Mouse (Mus musculus): ENCODE measurements at regions not wholly inside any gene's neighbourhood (a gene's known extent, or its start where the extent isn't known, plus 50 kb on each side); places are given as distances from the start of the nearest gene placed in this dataset.

DNA sequence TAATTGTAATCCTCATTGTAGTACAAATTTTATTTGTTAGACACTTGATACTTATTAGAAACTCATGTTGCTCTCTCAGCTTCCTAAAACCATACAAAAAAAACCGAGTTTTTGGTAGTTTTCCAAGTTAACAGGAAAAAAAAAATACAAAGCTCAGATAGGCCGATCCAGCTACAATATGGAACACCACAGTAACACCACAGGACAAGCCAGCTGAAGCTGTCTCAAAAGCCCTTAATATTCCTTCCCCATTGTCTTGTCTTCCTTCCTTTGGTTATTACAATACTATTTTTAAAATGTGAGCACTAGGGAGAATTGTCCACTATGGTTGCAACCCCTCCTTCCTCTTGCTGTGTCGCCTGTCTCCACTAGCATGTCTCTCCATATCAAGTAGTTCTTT lies 495.7 kb upstream of the Tle4 start:
- no peak for ATAC-seq (ENCODE audit: poor library complexity, severe bottlenecking)

DNA sequence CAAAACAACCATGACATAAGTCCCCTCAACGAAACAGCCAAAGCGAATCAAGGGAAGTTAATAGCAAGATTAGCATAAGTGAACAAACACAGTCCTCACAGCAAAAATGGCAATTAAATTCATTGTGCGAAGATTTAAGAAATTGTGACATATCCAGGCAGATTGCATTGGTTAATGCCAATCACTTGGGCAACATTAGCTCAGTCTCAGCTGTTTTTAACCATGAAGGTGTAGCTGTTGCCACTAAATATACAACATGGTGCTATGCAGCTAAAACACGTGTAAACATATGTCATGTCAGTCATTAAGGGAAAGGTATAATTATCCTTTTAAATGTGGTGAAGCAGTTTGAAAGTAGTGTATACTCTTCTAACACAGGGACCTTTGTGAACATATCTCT lies 482.8 kb upstream of the Tle4 start:
- ATAC-seq (ENCODE audit: poor library complexity, severe bottlenecking) = no peak

DNA sequence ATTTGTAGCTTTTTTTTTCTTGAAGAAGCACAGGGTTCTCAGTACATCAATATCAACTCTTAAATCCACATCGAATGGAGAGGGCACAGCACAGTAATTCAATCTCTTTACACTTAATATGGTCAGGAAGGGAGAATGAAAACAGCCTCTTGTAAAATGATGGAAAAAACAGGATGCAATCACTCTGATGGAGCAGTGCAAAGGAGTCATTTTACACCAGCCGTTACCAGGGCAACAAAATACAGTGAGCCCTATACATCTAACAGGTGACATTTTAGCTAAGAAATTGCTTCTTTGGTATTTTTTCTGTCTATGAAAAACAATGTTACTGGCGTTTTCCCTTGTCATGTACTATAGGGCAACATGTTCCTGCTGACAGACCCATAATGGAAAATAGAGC lies 459.9 kb upstream of the Tle4 start:
- ATAC-seq (ENCODE audit: poor library complexity, severe bottlenecking) = no peak

DNA sequence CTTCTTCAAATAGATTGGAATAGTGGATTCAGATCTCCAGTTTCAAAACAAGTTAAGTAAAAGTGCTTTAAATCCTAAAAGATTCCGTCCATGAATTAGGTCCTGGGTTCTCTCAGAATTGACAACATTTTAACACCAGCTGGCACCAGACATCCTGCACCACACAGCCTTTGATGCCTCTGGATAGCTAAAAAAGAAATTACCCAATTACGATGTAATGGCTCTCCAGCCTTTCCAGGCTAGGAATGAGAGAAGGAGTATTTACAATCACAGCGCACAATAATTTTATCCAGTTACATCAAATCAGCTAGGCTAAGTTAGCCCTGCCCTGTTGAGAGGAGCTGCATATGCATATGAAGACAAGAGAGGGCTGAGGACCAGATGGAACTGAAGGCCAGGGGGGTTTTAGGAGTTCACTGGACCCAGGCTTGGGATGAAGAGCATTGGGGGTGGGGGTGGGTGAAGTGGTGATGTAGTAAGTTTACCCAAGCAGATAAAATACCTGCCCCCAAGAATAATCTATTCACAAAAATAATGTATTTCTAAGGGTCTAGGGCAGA lies 455.8 kb upstream of the Tle4 start:
- ATAC-seq (ENCODE audit: poor library complexity, severe bottlenecking) = no peak

DNA sequence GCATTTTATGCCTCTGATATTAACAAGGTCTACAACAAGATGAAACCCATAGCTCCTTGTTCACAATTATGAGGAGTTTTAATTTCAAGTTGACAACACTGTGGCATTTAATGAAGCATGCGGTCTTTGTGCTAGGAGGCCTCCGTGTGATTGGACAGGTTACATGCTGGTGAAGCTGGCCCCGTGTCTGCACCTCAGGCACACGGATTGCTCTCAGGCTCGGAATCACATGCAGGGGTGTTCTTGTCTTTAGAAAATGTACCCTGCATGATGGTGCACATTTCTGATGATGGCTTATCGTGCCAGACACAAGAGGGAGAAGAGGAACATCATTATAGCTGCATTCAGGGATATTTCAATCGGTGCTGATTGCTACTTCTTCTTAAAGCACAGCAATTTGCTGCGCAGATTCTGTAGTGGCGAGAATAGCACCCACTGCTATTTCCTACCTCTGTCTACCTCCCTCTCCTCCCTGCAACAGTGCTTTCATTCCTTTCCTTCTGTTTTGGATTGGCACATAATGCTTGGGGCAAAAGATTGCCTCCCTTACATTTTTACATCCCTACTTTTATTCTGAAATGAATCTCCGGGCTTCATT lies 454.9 kb upstream of the Tle4 start:
- ATAC-seq (ENCODE audit: poor library complexity, severe bottlenecking) = no peak

DNA sequence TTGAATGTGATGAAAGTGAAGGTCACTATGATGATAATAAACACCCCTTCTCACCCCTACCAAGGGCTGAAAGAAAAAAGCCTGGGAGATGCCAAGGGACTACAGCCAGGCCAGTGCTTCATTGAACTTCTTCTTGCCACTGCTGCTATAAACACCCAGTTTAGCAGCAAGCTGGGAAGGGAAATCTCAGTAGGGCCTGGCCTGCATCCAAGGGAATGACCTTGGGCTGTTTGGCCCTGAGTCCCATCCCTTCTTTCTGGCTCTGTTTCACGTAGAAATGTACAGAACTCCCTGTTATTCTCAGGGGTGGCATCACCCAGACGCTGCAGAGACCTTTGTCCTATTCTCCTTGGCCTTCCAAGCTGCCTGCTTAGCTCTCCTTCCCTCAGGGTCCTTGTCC lies 450.0 kb upstream of the Tle4 start:
- ATAC-seq (ENCODE audit: poor library complexity, severe bottlenecking) = no peak

DNA sequence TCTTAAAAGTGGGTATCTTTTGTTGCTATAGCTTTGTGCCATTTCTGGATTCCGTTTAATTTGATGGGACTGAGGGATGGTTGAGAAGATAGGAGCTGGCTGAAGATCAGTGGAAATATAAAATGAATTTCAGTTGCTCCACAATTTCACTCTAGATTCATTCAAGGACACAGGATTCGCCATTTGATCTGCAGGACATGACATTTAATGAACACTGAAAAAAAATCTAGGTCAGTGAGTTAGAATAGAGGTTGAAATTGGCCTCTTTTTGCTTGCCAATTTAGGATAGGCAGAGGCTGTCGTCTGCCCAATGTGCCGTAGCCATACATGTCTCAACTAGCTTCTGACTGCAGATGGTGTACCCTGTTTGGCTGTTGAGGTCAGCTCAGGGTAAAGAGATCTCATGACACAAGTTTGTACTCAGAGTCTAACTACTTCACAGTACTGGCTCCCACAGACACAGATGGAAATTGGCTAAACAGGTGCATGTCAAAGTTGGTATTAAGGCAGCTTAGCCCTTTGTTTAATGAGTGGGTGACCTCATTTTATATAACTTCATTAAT lies 449.5 kb upstream of the Tle4 start:
- ATAC-seq (ENCODE audit: poor library complexity, severe bottlenecking) = no peak

DNA sequence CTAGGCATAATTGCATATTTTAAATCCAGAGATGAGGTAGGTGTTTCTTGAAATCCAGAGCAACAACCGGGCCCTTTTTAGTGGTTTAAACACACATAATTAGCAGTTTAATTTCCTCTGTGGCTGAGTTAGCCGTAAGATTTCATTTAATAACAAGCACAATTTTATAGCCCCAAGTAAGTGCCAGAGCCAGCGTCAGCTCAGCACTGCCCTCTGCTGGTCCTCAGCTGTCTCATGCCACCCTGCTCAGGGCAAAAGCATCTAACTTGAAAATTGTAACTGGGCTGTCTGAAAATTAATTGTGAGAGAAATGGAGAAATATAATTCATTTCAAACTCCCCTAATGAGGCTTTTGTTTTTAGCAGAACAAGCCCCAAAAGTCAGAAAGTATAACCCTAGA lies 437.7 kb upstream of the Tle4 start:
- ATAC-seq (ENCODE audit: poor library complexity, severe bottlenecking) = peak; percentile 74

DNA sequence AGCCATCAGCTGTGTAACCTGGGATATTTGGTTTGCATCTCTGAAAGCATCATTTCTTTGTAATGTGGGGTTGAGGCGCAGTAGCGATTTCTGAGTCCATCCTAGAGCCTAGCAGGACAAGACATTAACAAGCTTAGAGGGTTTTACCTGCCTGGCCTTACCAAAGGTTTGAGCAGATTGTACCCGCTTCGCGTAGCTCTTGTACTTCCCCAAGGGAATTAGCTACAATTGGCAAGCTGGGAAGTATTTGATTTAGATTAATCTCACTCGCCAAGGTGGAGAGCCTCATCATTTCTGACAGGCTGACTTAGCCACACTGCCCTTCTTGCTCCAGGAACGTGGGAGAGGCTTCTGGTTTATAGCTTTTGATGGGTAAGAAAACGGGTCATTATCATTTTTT lies 436.1 kb upstream of the Tle4 start:
- no peak for ATAC-seq (ENCODE audit: poor library complexity, severe bottlenecking)

DNA sequence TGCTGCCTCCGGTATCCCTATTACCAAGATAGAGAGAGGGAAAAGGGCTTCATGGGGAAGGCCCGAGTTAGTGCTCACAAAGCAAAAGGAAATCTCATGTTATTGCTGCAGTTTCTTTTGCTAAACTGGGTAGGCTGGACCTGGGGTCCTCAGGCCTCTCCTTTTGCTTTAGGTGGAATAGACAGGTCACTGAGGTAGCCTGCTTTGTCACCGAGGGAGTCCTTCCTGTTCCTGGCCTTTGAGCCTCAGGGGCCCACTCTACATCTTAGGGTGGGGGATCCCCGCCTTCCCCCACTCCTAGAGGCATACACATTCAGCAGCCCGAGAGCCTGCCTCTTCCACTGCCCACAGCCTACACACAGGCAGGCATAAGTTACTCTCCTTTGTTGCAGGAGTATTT lies 435.5 kb upstream of the Tle4 start:
- ATAC-seq (ENCODE audit: poor library complexity, severe bottlenecking) = no peak

DNA sequence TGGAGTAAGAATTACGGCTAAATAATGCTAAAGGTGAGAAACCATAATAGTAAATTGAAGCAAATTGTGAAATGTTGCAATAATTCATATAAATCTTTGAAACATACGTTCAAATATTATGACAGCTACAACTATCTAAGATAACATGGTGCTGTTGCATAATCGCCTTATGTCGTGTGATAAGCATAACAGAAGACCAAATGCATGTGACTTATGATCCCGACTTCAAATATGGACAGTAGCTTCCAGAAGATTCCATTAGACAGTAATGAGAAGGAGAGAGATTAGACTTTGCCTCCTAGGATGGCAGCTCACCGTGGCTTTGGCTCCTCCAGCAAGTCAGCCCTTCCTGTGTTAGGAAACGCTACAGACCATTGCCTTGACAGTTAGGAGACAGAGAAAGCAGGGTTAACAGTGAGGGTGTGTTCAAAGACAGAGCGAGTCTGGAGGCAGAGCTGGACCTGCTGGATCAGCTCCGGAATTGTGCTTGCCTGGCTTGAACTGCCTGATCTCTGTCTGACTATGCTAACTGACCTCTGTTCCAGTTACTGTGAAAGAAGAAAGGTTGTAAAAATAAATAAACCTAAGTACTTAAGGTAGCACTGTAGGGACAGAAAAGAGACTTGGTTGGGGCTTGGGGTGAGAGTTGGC lies 434.6 kb upstream of the Tle4 start:
- no peak for ATAC-seq (ENCODE audit: poor library complexity, severe bottlenecking)

DNA sequence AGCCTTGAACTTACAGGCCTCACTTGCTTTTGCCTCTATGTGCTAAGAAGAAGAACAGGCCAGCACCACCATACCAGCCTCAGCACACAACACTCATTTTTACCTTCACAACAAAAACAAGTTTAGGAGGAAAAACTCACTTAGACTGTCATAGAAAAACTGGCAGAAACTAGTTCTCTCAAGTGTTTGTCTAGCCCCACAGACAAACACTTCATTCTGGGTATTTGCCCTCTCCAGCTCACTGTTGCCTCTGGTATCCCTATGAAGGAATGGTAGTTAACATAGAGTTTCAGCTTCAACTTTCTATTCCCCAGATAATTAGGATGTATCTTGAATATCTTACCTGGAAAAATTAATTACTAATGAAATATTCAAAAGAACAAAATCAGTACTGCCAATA lies 433.6 kb upstream of the Tle4 start:
- no peak for ATAC-seq (ENCODE audit: poor library complexity, severe bottlenecking)

DNA sequence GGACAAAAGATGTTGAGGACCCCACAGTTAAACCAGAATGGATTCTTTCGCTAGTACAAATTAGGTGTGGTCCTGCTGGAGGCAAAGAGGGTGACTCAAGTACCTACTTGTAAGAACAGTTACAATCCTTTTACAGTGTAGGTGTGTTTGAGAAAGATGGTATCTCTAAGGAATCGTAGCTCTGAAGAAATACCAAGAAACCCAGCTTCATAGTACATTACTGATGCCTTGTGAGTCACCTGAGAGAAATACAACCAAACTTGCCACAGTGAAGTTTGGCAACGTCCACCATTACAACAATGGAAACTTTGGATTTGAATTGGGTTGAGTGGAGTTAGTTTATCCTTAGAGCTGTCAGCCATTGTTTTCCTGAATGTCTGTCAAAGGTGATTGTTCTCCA lies 405.7 kb upstream of the Tle4 start:
- no peak for ATAC-seq (ENCODE audit: poor library complexity, severe bottlenecking)

DNA sequence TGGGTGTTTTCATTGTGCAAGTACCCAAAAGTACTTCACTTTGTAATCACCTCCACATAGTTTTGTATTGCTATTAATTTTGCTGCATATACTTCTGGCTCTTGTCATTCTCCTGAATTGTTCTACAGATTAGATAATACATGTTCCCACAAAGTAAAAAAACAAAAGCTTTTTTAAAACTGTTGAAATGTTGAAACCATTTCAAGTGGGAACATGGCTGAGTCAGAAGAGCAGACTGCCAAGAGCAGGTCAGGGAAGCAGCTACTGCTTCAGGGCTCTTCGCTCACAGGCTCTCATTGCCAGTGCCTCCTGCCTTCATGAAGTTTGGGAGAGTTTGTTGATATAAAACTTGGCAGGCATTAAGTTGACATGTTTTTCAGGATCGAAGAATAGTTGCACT lies 395.5 kb upstream of the Tle4 start:
- ATAC-seq (ENCODE audit: poor library complexity, severe bottlenecking) = no peak

DNA sequence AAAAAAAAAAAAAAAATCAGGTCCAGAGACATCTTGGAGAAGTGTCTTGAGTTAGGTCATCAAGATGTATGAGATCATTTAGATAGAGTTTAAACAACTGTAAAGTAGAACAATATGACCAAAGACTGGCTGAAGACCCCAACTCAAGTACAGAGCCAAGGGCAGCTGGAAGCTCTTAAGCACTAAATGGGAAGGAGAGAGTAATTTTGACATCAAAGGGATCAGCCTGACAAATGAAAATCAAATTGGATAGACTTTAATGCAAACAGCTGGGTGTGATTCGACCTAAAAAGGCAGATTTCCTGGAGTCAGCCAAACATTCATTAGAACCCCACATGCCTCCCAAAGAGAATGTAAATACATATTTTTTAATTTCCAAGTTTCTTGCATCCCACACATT lies 372.3 kb upstream of the Tle4 start:
- no peak for ATAC-seq (ENCODE audit: poor library complexity, severe bottlenecking)

DNA sequence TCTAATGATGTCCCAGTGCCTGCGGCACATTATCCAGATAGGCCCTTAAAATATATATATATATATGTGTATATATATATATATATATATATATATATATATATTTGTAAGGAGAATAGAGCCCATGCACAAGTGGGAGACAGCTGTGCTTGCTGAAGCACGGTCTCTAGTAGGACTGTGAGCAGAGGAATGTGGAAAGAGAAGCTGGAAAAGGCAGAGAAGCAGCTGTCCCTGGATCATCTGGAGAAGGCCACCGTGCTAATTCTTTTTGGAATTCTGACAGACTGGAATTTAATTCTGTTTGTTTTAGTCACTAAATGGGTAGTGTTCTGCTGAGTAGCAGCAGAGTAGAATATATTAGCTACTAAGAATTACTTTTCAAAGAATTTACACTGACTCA lies 370.4 kb upstream of the Tle4 start:
- no peak for ATAC-seq (ENCODE audit: poor library complexity, severe bottlenecking)

DNA sequence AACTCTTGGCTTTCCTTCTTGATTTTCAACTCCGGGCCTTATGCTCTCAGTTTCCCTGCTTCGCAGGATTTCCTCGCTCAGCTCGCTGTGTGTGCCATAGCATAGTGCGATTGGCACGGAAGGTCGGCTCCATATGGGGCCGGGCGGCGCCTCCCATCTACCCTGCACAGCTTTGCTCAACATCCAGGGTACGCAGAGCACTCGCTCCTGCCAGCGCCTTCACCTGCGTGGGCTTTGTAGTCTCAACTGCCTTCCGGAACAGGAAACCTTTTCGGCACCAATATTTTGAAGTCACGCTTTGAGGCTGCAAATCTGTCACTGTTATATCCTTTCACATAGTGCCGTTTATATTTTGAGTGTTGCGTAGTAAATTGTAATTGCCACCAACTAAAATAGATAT lies 359.9 kb upstream of the Tle4 start:
- ATAC-seq (ENCODE audit: poor library complexity, severe bottlenecking) = no peak

DNA sequence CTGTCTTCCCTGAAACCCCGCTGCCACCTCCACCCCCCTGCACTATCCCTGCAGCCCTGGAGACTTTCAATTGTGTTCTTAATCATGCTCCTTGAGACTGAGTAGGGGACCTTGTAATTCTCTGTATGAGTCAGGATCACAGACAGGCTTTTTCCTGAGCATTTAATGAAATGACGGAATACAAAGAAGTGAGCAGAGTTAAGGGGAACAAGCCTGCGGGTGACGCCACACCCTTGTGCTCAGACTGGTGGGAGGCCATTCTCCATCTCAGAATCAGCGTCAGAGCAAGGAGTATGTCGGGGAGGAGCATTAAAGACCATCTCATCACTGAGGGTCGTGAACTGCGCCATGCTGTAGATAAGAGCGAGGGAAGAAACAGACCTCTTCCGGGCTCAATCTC lies 359.3 kb upstream of the Tle4 start:
- ATAC-seq (ENCODE audit: poor library complexity, severe bottlenecking) = no peak

DNA sequence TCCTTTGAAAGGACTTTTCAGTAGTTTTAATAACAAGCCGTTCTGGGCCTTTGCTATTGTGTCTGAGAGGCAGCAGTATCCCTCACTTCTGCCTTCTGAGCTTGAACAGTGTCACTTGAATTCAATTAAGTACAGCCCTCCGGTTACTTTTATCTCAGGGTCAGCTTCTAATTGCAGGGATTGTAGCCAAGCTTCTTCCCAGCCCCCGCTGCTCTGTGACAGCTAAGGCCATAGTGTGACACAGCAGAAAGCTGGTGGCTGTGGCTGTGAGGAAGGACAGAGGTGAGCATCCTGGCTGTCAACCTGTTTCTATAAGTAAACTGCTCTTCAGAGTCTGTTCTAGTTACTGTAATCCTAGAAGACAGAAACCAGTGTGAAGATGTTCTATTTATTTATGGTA lies 358.5 kb upstream of the Tle4 start:
- no peak for ATAC-seq (ENCODE audit: poor library complexity, severe bottlenecking)

DNA sequence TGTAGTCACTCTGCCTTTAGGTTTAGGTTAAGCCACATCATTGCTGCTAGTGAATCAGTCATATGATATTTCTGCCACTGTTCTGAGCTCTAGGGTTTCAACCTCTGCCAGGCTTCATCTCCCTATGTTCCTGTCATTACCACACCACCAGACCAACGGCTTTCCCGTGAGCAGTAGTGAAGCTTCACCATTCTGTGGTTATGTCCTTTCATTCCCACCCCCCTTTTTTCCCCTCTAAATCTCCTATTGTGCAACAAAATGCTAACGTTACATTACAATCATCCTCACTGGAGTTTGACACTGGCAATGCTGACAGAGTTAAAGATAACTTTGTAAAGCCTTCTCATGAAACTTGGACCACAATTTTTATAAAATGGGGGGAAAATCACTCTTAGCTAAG lies 358.1 kb upstream of the Tle4 start:
- ATAC-seq (ENCODE audit: poor library complexity, severe bottlenecking) = no peak

DNA sequence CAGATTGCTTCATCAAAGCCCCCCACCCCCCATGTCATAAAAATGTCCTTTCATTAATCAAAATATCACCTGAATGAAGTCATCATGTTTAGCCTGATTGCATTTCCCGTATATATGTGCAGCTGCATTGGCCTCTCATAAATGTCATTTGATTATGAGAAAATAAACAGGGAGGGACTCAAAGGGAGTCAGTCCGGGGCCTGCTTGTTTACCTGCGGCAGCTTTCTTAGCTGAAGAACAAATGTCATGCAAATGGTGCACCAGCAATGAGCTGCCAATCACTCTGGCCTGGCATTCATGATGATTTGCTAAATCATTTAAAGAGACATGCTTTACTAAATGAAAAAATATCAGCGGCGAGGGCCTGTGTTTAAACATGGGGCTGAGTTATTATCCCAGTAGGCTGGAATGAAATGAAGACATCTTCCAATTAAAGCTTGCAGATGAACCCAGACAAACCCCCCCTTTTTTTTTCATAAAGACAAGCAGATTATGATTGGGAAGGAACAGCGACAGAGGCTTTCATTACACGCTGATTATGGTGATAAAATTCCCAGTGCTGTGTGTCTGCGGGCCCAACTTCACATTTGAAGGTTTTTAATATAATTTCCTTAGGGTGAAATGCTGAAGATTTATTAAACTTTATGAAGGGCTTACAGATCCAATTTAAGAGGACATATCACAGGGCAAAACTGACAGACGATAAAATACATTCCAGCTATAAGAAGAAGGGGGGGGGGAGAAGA lies 342.5 kb upstream of the Tle4 start:
- no peak for ATAC-seq (ENCODE audit: poor library complexity, severe bottlenecking)

DNA sequence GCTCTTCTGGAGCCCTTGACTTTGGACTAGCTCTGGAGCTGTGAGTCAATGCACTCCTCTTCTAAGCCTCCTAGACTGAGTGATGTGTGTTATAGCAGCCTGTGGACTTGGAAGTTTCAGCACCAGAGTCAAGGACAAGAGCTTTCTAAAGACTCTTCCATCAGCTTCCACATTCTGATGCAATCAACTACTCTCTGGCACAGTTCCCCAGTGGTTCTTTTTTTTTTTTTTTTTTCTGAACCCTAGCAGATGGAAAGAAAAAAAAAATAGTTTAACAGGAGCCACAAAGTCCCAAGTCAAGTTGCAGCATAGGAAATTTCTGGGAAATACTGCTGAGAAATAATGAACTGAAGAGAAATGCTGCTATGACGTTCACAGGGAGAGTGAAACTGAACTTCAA lies 324.4 kb upstream of the Tle4 start:
- ATAC-seq (ENCODE audit: poor library complexity, severe bottlenecking) = no peak
